ENCODE assay signal across 8 mouse cellular contexts in genomic region chr16:4285257-4285656, GRCm38 (mm10).
DNase-seq lines count a peak whose midpoint lies in the region; ATAC-seq and TF ChIP-seq lines count a peak whose summit lies in the region.
"Had no signal": no experiment of that assay in that cellular context is flagged by ENCODE, and none has a peak within 500 bp of the region (broad histone marks: within the 10 kb centered on the region; RNA-seq: fewer than 3 reads in every experiment).

No protein-coding gene starts in this region.

- H3K27me3 ChIP-seq in limb, embryonic 11.5 days (ENCODE audit: control insufficient read depth, insufficient read depth, low read length) = no peaks in the 10 kb centered on the region
- H3K27me3 ChIP-seq in limb, embryonic 10.5 days (ENCODE audit: low read depth, poor library complexity, severe bottlenecking) = no peaks in the 10 kb centered on the region

- H3K4me3 ChIP-seq in limb, embryonic 11.5 days (ENCODE audit: low read depth, low read length) = no peak overlapping the region
- no peak overlapping the region for H3K4me3 ChIP-seq in limb, embryonic 10.5 days
- H3K4me3 ChIP-seq in lung, adult 2 months (replicated peaks; ENCODE audit: extremely low read depth, low read depth, low read length) = no peak overlapping the region
- H3K4me3 ChIP-seq: erythroblast, embryonic 14.5 days had no signal

- peaks cover 3% of the 10 kb centered on the region; the same call in 1 of the 2 replicates for H3K4me1 ChIP-seq in limb, embryonic 11.5 days (ENCODE audit: control insufficient read depth, insufficient read depth, low read length)
- no peaks in the 10 kb centered on the region; the same call in 1 of the 2 replicates for H3K4me1 ChIP-seq in limb, embryonic 10.5 days
- no peaks in the 10 kb centered on the region for H3K4me1 ChIP-seq in lung, adult 2 months (ENCODE audit: control insufficient read depth, insufficient read depth, low read length)

- ATAC-seq in limb, embryonic 11.5 days (ENCODE audit: insufficient number of reproducible peaks, low FRiP score, low TSS enrichment, low read depth) = no peak
- 0 out of 2 replicates have a peak, but pooled peaks have one; percentile 52 for ATAC-seq in erythroid progenitor cell, adult 5-6 weeks (replicated peaks; ENCODE audit: low FRiP score, poor library complexity, severe bottlenecking)

- TF ChIP-seq CTCF in lung, adult 2 months (IDR thresholded peaks at IDR 0.05; ENCODE audit: insufficient read depth, low read length) = peak; percentile 64

- no peaks in the 10 kb centered on the region for H3K36me3 ChIP-seq in limb, embryonic 11.5 days (ENCODE audit: control insufficient read depth, insufficient read depth, low read length)
- H3K36me3 ChIP-seq in limb, embryonic 10.5 days = no peaks in the 10 kb centered on the region

- no peak overlapping the region for H3K27ac ChIP-seq in limb, embryonic 11.5 days (replicated peaks; ENCODE audit: low read depth, low read length)
- H3K27ac ChIP-seq in limb, embryonic 10.5 days = no peak overlapping the region

- TF ChIP-seq POLR2A in lung, adult 2 months (IDR thresholded peaks at IDR 0.05; ENCODE audit: borderline replicate concordance, extremely low read depth, low read depth, low read length) = no peak

- H3K9ac ChIP-seq in limb, embryonic 11.5 days (ENCODE audit: low read length) = no peak overlapping the region

- DNase-seq in limb, embryonic 11.5 days (ENCODE audit: low spot score) = peak; percentile 33
- no peak for DNase-seq in limb, embryonic 10.5 days (ENCODE audit: low spot score)
- peak; percentile 62 for DNase-seq in R1 (ENCODE audit: low read depth, low spot score)
- peak; percentile 24 for DNase-seq in lung, adult 2 months
- peak; percentile 60 for DNase-seq in thymus, postnatal 14 days
- DNase-seq in left cerebral cortex, adult 9 months (ENCODE audit: low spot score in 2 of 2) = no peak

- no peak overlapping the region for H3K4me2 ChIP-seq in limb, embryonic 11.5 days (ENCODE audit: low read depth, severe bottlenecking)

- no peaks in the 10 kb centered on the region for H3K9me3 ChIP-seq in limb, embryonic 11.5 days (ENCODE audit: control insufficient read depth, low read length)
- H3K9me3 ChIP-seq in limb, embryonic 10.5 days (replicated peaks) = no peaks in the 10 kb centered on the region

- WGBS in limb, embryonic 11.5 days = 77% methylated on average over 5 of the region's 5 CpGs
- 75% methylated on average over 5 of the region's 5 CpGs for WGBS in limb, embryonic 10.5 days
- 60% methylated on average over 5 of the region's 5 CpGs for WGBS in lung, adult 2 months

Comparison
In these comparisons a context has a peak if more than half of its experiments do, and no peak if none do; other contexts are left out.
1. DNase-seq: peak in limb, embryonic 11.5 days (single experiment), R1 (single experiment), lung, adult 2 months (single experiment) and thymus, postnatal 14 days (single experiment); none in limb, embryonic 10.5 days (single experiment) and left cerebral cortex, adult 9 months (0 of 2).